Mouse (Mus musculus): ENCODE measurements around the gene Arhgap45.

- TF ChIP-seq CTCF (IDR thresholded peaks at IDR 0.05) (no peak), EP300 (IDR thresholded peaks at IDR 0.05; ENCODE audit: insufficient read depth, low read depth, low read length) (no peak)
These were observed 32.4 kb downstream of the Arhgap45 start for GRCm38 (mm10) chr10:80048834-80049233.

Data from heart, adult 2 months (tissue).